Mouse (Mus musculus) urinary bladder, adult 18-20 months (tissue): Measurements from ENCODE around the gene Ntn1.

Source experiments
- DNase-seq, 2 experiments: peaks; one replicate each; pipeline ENCODE4 v3.0.0; 2022; ENCODE audit warnings: low spot score in 2 of 2, mixed read lengths in 2 of 2

Ntn1 gene

DNA sequence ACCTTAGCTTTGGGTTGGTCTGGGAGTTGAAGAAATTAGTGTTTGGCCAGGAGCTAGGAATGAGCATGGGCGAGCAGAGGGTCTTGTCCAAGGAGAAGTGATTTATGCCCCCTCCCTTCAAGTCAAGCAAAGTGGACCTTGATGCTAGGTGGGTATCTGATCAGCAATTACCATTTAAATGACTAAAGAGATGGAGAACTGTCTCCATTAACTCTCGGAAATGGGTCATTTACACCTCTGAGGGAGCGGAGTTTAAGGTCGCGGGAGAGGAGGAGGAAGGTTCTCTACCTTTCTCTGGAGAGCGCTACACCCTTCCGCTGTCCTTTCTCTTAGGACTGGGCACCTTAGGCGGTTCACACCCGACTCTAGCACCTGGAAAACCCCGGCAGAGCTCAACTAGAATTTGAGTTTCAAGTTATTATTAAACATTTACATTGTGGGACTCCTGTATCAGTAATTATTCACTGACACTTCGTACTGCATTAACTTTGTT, at the start of gene Ntn1:
Ntn1 (minus strand) TSS at position 97 of the 493 bp plus-strand sequence.
- no peak for DNase-seq

DNA sequence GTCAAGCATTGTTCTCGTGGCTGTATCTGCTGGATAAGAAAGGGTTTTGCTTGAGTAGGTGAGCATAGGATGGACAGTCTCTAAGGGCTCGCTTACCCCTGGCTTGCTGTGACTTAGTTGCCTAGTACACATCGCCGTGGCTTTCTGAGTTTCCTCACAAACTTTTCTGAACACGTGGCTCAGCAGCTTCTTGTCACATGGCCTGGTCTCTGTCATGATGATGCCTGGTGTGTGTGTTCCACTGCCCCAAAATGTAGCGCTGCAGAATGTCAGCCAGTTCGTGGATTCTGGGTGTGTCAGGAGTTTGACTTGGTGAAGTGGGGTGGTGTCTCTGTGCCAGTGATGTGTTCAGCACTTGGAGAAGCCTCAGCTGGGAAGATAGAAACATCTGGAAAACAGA, 47.7 kb upstream of the Ntn1 start:
- DNase-seq = no peak

DNA sequence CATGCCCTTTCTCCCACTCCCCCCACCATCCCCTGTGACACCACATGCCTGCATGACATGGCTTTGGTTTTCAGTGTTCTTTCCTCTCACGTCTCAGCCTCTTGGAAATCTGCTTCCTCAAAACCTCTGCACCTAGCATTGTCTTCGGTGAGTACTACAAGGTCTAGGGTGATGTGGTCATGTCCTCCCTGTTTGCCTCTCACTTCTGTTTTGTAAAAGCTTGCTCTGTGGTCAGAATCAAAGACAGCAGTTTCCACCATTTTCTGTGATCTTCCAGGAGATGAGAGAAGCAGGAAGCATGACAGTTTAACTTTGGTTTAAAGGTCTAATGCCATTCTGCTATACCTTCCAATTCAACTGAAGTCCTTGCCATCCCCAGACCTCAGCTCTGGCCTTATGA, 46.6 kb upstream of the Ntn1 start:
- no peak for DNase-seq

DNA sequence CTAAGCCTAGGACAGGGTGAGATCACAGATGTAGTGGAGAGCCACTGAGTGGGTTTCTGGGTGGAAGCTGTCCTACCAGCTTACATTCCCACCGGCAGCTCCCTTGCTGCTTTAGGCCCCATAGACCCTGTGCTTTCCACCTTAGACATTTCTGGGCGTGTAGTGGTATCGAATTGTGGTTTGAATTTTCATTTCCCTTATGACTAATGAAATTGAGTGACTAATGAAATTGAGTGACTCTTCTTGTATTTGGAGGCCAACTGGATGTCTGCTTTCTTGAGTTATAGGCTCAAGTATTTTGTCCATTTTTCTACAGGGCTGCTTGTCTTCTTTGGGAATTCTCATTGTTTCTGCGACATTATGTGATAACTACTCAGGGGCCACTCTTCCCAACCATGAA, 45.9 kb upstream of the Ntn1 start:
- DNase-seq = no peak

DNA sequence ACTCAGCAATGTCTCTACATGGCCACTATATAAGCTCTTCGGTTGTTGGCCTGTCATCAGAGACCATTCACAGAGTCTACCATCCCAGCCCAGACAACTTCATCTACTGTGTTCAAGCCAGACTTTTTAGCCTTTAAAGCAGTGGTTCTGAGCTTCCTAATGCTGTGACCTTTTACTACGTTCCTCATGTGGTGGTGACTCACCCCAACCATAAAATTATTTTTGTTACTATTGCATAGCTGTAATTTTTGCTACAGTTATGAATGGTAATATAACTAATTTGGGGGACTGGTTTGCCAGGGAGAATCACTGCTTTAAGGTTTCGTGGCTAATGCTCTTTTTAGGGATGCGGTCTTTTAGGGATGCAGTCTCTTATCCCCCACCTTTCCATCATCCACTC, 45.3 kb upstream of the Ntn1 start:
- DNase-seq = no peak

DNA sequence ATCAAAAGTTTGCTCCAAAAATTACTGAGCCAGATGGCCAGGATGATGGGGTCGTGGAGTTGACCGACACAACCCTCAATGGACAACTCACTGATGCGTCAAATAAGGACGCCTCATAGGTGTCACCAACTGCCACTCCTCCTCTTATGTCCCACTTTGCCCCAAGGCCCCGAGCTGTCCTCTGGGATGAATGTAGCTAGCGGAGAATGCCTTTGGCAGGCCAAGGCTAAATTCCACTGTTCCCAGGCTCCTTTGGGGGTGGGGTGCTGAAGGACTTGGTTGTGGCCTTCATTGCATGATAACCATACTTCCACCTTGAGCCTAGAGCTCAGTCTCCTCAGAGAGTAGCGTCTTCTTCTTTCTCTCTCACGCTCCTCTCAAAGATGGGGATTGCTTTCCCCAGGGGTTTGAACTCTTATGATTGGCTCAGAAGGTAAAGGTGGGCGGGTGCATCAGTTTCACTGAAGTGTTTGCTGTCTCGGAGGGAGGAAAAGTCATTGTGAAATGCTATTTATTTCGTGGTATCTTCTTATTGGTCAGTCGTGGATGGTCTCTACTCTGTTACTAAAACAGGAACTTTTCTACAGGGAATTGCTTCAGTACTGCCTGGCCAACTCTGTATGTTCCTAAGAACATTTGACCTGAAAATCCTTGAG, 42.5 kb upstream of the Ntn1 start:
- DNase-seq = no peak

DNA sequence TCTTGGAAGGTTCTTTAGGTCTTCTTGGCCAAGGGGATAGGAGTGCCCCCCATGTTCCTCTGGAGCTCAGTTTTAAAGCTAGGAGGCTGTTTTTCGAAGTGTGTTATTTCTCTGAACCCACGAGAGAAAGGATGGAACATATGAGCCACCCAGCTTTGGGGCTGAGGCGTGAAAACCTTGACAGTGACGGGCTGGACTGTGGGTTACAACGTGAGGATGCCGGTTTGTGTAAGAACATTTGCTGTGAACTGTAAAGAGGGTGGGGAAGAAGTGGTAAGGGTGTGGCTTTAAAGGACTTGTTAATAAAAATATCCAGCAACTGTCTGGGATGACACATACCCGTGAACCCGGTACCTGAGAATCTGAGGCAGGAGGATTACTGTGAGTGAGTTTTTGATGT, 41.7 kb upstream of the Ntn1 start:
- DNase-seq = no peak

DNA sequence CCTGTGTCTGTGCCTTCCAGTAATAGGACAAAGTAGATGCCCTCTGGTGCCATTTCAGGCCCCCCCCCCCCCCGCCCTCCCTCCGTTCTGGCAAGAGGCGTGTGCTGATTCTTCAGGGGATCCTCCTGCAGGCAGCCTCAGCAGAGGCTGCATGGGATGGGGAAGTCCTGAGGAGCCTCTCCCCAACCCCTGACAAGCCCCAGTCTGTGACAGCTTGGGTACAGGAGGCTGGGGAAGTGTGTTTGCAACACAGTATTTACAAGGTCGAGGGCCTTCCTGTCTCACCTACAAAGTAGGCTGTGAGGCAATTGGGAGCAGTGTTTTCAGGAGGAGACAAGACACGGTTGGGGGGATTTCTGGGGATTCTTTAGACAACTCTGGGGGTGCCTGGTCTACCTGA, 40.3 kb upstream of the Ntn1 start:
- DNase-seq = no peak

DNA sequence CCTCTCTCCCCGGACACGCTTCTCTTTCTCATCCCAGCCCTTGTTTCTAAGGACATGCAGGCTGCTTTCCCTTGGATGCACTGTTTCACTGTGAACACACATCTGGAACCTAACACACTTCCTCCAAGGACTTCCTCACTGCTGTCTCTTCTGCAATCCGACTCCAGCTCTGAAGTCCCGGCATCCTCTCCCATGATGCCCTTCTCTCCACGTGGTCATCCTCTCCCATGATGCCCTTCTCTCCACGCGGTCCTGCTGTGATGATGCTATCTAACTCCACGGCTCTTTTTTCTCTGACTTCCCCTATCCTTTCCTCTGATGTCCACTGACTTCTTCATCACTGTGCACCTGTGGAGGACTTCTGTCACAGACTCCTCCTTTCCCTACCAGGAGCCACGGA, 39.5 kb upstream of the Ntn1 start:
- no peak for DNase-seq

DNA sequence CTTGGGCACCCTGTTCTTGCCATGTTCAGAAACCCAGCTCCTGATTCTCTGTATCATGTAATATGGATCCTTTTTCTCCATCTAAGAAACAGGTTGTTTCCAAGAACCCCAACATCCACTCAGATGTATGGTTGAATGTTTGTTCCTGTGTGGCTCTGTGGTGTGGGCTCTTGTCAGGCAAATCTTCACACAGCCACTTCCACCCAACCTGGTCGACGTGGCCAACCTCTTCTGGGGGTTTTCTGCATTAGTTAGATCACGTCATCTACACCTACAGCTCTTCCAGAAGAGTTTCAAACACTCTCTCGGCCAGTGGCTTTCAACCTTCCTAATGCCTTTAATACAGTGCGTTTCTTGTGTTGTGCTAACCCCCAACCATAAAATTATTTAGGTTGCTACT, 35.8 kb upstream of the Ntn1 start:
- DNase-seq = no peak

DNA sequence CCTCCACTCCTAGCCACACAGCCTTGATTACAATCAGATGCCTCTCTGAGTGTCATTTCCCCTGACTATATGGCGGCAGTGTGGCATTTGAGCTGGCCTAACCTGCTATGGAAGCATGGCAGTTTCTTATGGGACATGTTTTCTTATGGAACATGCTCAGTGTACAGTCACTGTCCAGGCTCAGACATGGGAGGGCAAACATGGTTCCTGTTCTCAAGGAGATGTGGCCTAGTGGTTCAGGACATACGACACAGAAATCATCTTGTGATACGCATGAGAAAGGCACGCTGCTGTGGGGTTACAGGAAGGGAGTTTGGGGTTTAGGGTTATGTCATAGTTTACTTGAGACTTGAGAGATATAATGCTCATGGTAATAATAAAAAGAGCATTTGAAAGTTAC, 35.0 kb upstream of the Ntn1 start:
- no peak for DNase-seq

DNA sequence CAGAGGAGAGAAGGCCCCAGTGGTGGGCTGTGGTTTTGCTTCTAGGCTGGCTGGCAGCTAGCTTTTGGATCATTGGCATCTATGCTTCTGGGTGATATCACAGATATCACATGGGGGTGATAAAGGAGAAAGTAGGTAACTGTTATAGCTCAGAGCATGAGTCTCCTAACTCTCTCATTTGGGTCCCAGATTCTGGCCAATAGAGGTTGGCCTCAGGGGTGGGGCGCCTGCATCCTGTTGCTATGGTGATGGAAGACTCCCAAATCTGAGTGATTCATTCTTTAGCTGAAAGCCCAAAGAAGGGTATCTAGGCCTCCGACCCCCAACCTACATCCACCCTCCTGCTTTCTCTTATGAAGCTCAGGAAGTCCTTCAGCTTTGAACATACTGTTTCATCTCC, 34.1 kb upstream of the Ntn1 start:
- DNase-seq = no peak

DNA sequence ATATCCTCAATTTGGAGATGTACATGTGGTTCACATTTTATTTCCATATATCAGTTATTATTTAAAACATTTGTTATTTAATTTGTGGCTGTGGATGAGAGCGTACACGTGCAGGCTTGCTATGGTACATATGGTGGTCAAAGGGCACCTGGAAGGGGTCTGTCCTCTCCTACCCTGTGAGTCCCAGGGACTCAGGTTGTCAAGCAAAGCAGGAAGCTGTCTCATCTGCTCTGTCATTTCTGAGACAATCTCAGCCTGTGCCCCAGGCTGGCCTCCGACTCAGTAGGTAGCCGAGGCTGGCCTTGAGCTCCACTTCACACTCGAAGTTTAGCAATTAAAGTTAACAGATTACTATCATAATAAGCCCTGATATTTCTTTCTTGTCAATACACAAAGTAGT, 32.9 kb upstream of the Ntn1 start:
- DNase-seq = no peak

DNA sequence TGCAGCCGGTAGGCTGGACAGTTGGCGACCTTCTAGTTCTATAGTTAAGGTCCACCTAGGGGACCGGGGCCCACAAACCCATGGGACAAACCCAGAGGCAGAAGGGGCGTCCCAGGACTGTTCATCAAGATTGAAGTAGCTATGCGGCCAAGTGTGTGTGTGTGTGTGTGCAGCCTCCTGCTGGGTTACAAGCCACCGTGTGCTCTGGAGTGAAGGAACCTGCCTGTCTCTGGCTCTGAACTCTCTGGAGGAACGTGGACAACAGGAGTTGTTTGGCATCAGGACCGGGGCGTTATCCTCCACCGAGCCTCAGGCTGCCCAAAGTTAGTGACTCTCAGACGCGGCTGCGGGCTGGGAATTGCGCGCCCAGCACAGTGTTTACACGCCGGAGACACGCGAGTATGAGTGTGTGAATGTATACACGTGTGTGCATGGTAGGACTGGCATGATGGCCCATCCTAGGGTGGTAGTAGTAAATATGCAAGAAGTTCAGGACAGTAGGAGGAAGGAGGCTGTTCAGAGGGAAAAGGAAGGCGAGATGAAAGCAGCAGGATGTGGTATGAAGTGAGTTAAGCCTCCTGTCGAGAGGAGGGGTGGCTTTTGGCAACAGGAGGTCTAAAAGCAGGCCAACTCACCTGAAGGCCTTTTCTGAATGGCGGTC, 31.9 kb upstream of the Ntn1 start:
- DNase-seq = no peak

DNA sequence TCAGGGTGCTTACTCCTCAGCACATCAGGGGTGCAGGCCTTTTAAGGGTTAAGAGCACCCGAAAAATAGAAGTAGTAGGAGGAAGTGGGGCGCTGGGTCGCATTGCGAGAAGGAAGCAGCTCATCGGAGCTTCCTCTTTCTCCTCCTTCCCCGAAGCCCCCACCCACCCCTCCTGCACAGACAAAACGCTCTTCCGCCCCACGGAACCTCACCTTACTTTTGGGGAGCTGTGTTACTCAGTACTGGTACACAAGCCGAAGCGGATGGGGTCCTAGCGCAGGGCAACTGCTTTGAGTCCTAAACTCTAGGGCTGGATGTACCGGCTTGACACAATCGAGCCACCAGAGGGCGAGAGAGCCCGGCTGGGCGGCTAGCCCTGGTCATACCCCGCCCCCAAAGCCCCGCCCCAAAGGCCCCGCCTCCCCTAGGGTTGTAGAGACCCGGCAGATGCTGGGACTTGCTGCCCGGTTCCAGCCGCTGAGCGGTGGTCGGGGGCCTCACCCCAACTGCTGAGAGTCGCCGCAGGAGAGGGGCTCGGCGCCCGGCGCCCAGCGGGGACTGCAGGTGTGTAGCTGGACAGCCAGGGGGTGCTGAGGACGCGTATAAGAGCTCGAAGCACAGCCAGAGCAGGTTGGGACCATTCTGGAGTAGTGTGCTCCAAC, 31.2 kb upstream of the Ntn1 start, which contains the start of gene Pik3r5:
Pik3r5 (plus strand) TSS at position 423 of the 662 bp plus-strand sequence.
- peak; percentile 54 to 65 for DNase-seq

DNA sequence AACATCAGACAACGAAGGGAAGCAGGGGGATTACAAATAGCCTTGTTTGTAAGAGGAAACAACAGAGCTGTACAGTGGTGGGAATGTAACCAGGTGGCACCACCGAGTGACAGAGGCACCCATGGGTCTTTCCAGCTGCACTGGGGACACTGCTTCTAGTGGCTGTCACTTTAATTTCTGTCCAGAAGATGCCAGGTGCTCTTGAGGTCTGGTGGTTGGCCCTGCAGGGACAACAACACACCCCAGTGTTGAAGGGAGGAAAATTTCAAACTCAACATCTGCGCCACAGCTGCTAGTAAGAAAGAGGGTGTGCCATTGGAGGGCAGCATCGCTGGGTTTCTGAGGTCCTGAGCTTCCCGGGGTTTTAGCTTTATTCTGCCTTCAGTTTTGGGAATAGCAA, 30.0 kb upstream of the Ntn1 start:
- no peak for DNase-seq

DNA sequence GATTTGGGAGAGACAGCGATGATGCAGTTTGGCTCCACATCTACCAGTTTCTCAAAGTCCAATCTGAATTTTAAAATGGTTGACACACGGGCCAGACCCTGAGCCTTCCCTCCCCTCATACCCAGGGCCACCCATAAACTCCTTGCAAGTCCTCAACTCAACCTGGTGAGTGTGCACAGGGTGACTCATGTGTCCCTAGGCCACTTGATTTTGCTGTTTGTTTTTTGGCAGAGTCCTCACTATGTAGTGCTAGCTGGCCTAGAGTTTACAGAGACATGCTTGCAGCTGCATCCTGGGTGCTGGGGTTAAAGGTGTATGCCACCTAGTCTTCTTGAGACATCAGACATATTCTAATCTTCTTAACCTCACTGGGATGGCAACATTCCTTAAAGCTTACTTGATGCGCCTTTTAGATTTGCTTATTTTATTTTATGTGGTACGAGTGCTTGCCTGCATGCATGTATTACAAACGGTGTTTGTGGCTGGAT, 26.5 kb upstream of the Ntn1 start:
- DNase-seq = no peak

DNA sequence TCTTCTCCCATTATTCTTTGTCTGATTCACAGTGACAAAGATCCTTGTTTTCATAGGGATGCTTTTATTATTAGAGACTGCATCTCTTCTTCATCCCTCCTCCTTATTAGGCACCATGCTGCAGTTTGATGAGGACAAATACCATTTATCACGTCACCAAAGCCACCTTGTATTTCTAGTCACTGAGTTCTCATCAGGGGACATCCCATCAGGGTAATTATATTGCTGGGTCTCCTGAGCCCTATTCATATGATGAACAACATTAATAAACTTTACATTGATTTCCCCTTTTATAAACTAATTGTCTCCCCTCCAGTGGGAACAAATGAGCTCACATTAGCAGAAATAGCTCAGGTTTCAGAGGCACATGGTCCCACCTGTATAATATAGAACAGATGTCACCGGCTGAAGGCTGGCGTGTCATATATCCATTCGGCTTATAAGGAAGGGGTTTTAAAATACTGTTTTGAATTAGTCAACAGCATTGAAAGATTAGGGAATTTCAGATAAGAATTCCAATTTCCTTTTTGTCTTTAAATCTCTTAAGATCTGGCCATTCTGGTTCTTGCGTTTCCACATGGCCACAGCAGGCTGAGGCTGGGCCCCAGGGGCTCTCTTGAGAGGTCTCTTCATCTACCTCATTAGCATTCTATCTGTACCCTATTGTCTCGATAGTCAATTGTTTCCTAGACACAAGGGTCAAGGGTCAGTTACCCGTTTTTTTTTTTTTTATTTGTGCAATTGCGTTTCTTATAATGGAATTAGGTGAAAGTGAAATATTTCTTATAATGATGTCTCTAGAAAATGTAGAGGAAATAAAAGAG, 25.1 kb upstream of the Ntn1 start:
- no peak for DNase-seq

DNA sequence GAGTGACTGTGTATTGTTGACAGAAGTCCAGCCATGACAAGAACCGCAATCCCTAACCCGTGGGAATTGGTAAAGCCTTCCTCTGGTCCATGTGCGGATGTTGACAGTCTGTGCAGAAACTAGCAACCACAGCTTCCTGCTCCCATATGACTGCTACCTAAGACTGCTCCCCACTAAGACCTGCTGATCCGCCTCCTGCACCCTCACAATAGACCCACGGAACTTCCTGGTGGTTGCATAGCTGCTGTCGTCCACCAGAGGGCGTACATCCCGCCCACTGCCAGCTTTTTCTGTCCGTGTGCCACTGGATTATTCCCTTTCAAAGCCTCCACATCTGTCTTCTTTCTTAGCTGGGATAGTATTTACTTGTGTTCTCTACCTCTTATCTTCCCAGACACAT, 17.2 kb upstream of the Ntn1 start:
- DNase-seq = no peak

DNA sequence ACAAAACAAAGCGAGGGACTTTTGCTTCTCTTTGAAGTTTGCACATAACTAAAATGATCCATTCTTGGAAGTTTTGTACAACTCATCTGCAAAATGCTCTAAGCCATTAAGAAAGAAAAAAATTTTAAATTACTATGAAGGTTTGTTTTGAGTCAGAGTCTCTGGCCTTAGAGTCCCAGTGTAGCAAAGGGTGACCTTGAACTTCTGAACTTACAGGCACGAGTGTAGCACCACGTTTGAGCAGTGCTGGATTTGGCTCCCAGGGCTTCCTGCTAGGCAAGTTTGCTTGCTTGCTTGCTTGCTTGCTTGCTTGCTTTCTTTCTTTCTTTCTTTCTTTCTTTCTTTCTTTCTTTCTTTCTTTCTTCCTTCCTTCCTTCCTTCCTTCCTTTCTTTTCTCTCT, 16.4 kb upstream of the Ntn1 start:
- DNase-seq = no peak

DNA sequence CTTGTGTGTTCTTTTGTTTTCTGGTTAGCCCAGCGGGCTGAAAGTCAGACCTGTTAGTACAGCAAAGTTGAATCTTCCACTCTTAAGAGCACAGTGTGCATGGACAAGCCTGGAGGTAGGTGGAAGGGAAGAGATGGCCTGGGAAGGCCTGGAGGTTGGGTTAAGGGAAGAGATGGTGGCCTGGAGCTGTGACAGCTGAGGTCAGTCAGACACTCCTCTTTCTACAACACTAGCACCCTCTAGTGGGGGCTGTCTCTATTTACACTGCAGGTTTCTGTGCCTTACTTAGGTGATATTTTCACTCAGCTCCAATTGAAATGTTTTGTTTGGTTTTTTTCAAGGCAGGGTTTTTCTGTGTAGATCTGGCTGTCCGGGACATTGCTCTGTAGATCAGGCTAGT, 7.5 kb upstream of the Ntn1 start:
- peak; percentile 44 to 45 for DNase-seq
